Mouse (Mus musculus): Measurements from ENCODE around the gene Ilf3.

DNA sequence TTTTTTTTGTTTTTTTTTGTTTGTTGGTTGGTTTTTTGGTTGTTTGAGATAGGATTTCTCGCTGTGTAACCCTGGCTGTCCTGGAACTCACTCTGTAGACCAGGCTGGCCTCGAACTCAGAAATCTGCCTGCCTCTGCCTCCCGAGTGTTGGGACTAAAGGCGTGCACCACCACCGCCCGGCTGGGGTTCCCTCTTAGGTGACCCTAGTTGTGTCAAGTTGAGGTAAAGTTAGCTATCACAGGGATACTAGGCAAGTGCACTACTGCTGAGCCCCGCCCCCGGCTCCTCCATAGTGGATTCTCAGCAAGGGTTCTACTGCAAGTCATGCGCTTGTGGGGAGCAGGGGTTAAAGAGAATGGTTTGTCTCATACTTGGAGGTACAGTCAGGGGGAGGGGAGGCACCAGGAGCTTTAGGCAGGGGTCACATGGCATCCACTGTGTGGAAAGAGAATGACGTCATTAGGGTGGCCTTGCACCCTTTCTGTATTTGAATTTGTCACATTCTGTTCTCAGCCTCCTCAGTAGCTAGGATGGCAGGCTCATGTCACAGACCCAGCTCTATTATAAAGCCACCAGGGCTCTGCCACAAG is 37.9 kb upstream of the Ilf3 start:
- TF ChIP-seq CTCF (IDR thresholded peaks at IDR 0.05; ENCODE audit: low read depth, low read length) (no peak), POLR2A (IDR thresholded peaks at IDR 0.05; ENCODE audit: extremely low read depth, insufficient read depth, low read length) (no peak)
